Mouse (Mus musculus) midbrain, embryonic 10.5 days (tissue): ENCODE results near the gene Gclm. TPM values are rescaled to one million over a fixed set of nuclear protein-coding genes. Genes with fewer than 3 reads are reported as not detected.
"Not testable (repeated sequence)": the region's sequence is repeated elsewhere in the genome, so short reads cannot be mapped to it uniquely, and the experiment has no call there.

Source experiments
- DNase-seq: peaks from one replicate; pipeline ENCODE4 v3.0.0-alpha.2; 2017; ENCODE audit warnings: low spot score
- H3K27ac ChIP-seq: fragments of 300-500 bp; sonication (generic); replicated peaks from 2 replicates; pipeline ENCODE4 v1.5.1; 2016; ENCODE audit warnings: mild to moderate bottlenecking
- H3K27me3 ChIP-seq: fragments of 300-500 bp; sonication (generic); 2 replicates; pipeline ENCODE4 v1.6.1; 2016; ENCODE audit warnings: low read depth, mild to moderate bottlenecking; ENCODE audit not compliant: poor library complexity, severe bottlenecking
- H3K36me3 ChIP-seq: fragments of 300-500 bp; sonication (generic); 2 replicates; pipeline ENCODE4 v1.6.1; 2016; ENCODE audit warnings: mild to moderate bottlenecking, moderate library complexity
- H3K4me1 ChIP-seq: fragments of 300-500 bp; sonication (generic); 2 replicates; pipeline ENCODE4 v1.6.1; 2016
- H3K4me3 ChIP-seq: fragments of 300-500 bp; sonication (generic); 2 replicates; pipeline ENCODE4 v1.5.1; 2016; ENCODE audit warnings: mild to moderate bottlenecking, moderate library complexity
- H3K9me3 ChIP-seq: fragments of 300-500 bp; sonication (generic); replicated peaks from 2 replicates; pipeline ENCODE4 v1.6.1; 2016; ENCODE audit warnings: mild to moderate bottlenecking
- WGBS: fragments of 180-500 bp; shearing (Covaris S2); methylation state at CpG from one replicate; pipeline ENCODE4 v1.1.7; 2016; 5-methylcytosine and 5-hydroxymethylcytosine counted together
- polyA plus RNA-seq: library from polyadenylated mRNA; unstranded; fragments of >200 nt; fragmentation: Nextera tagmentation; extraction: Ambion mirVana; gene quantifications from 2 replicates; pipeline ENCODE4 v1.2.1, GENCODE M21; 2016

Gclm gene
- polyA plus RNA-seq, 1 experiment from 2014 or later: 52.5 TPM

GRCm38 (mm10) chr3:122208296-122209225 lies 36.8 kb upstream of the Gclm start:
- Histone ChIP-seq H3K4me3 (no peak overlapping the region), H3K9me3 (no peaks in the 10 kb centered on the region), H3K27me3 (no peaks in the 10 kb centered on the region), H3K4me1 (peaks cover 12% of the 10 kb centered on the region; the same call in 1 of the 2 replicates), H3K27ac (no peak overlapping the region), H3K36me3 (no peaks in the 10 kb centered on the region)
- 90% methylated on average over 15 of the region's 15 CpGs for WGBS
- no peak for DNase-seq

GRCm38 (mm10) chr3:122209511-122209910 lies 35.8 kb upstream of the Gclm start:
- H3K4me3 ChIP-seq: no peak overlapping the region
- no peaks in the 10 kb centered on the region for H3K36me3 ChIP-seq
- 90% methylated on average over 11 of the region's 11 CpGs for WGBS
- H3K4me1 ChIP-seq: peaks cover 9% of the 10 kb centered on the region; the same call in 1 of the 2 replicates
- H3K27ac ChIP-seq: no peak overlapping the region
- no peaks in the 10 kb centered on the region for H3K27me3 ChIP-seq
- DNase-seq: no peak
- no peaks in the 10 kb centered on the region for H3K9me3 ChIP-seq

- DNase-seq: no peak
- Histone ChIP-seq H3K36me3 (no peaks in the 10 kb centered on the region), H3K9me3 (no peaks in the 10 kb centered on the region), H3K4me3 (no peak overlapping the region), H3K27me3 (no peaks in the 10 kb centered on the region), H3K4me1 (peaks cover 9% of the 10 kb centered on the region; the same call in 1 of the 2 replicates), H3K27ac (no peak overlapping the region)
- 73% methylated on average over 5 of the region's 5 CpGs for WGBS
These were observed 34.9 kb upstream of the Gclm start for GRCm38 (mm10) chr3:122210434-122210833.

GRCm38 (mm10) chr3:122210846-122211245 lies 34.5 kb upstream of the Gclm start:
- H3K36me3 ChIP-seq: no peaks in the 10 kb centered on the region
- no peak for DNase-seq
- WGBS: 94% methylated on average over 7 of the region's 7 CpGs
- H3K4me3 ChIP-seq: no peak overlapping the region
- peaks cover 9% of the 10 kb centered on the region; the same call in 1 of the 2 replicates for H3K4me1 ChIP-seq
- H3K9me3 ChIP-seq: no peaks in the 10 kb centered on the region
- H3K27me3 ChIP-seq: no peaks in the 10 kb centered on the region
- no peak overlapping the region for H3K27ac ChIP-seq

- Histone ChIP-seq H3K4me3 (no peak overlapping the region), H3K36me3 (no peaks in the 10 kb centered on the region), H3K9me3 (no peaks in the 10 kb centered on the region), H3K4me1 (peaks cover 4% of the 10 kb centered on the region; the same call in 1 of the 2 replicates), H3K27me3 (no peaks in the 10 kb centered on the region), H3K27ac (no peak overlapping the region)
- WGBS: 82% methylated on average over 13 of the region's 13 CpGs
- DNase-seq: no peak
These were observed 33.8 kb upstream of the Gclm start for GRCm38 (mm10) chr3:122211446-122212125.

- DNase-seq: no peak
- 86% methylated on average over 3 of the region's 3 CpGs for WGBS
- H3K9me3 ChIP-seq: no peaks in the 10 kb centered on the region
- H3K36me3 ChIP-seq: no peaks in the 10 kb centered on the region
- no peak overlapping the region for H3K27ac ChIP-seq
- H3K27me3 ChIP-seq: no peaks in the 10 kb centered on the region
- H3K4me3 ChIP-seq: no peak overlapping the region
- H3K4me1 ChIP-seq: no peaks in the 10 kb centered on the region
These were observed 23.9 kb upstream of the Gclm start for GRCm38 (mm10) chr3:122221240-122222036.

GRCm38 (mm10) chr3:122226972-122227371 lies 18.4 kb upstream of the Gclm start:
- DNase-seq: not testable (repeated sequence)
- 83% methylated on average over 6 of the region's 6 CpGs for WGBS

GRCm38 (mm10) chr3:122235772-122236171 lies 9.6 kb upstream of the Gclm start:
- Histone ChIP-seq H3K4me3 (no peak overlapping the region), H3K27me3 (no peaks in the 10 kb centered on the region), H3K9me3 (no peaks in the 10 kb centered on the region), H3K27ac (no peak overlapping the region), H3K36me3 (no peaks in the 10 kb centered on the region), H3K4me1 (no peaks in the 10 kb centered on the region)
- DNase-seq: no peak
- WGBS: 84% methylated on average over 1 of the region's 1 CpGs

More at GRCm38 (mm10) chr3:122226972-122227371, 18.4 kb upstream of the Gclm start:
- H3K4me3 ChIP-seq, H3K9me3 ChIP-seq, H3K36me3 ChIP-seq, H3K27ac ChIP-seq, H3K27me3 ChIP-seq, H3K4me1 ChIP-seq: not testable (repeated sequence)

GRCm38 (mm10) chr3:122242876-122243275 lies 2.5 kb upstream of the Gclm start:
- Histone ChIP-seq H3K27me3 (no peaks in the 10 kb centered on the region; the same call in 1 of the 2 replicates), H3K36me3 (no peaks in the 10 kb centered on the region), H3K9me3 (no peaks in the 10 kb centered on the region), H3K4me1 (peaks cover 46% of the 10 kb centered on the region), H3K4me3 (no peak overlapping the region), H3K27ac (no peak overlapping the region)
- WGBS: 49% methylated on average over 6 of the region's 6 CpGs
- no peak for DNase-seq

- Histone ChIP-seq H3K36me3 (no peaks in the 10 kb centered on the region), H3K27me3 (no peaks in the 10 kb centered on the region; the same call in 1 of the 2 replicates), H3K4me3 (no peak overlapping the region), H3K4me1 (peaks cover 47% of the 10 kb centered on the region), H3K27ac (peak overlapping the region; percentile 57; the same call in 1 of the 2 replicates), H3K9me3 (no peaks in the 10 kb centered on the region)
- no peak for DNase-seq
- WGBS: 48% methylated on average over 14 of the region's 14 CpGs
These were observed 1.8 kb upstream of the Gclm start for GRCm38 (mm10) chr3:122243416-122244167.

- Histone ChIP-seq H3K27me3 (no peaks in the 10 kb centered on the region; the same call in 1 of the 2 replicates), H3K4me3 (peak overlapping the region; percentile 87), H3K4me1 (peaks cover 47% of the 10 kb centered on the region), H3K27ac (peak overlapping the region; percentile 78), H3K36me3 (no peaks in the 10 kb centered on the region), H3K9me3 (no peaks in the 10 kb centered on the region)
- no peak for DNase-seq
- WGBS: 57% methylated on average over 6 of the region's 6 CpGs
These were observed 598 bp upstream of the Gclm start for GRCm38 (mm10) chr3:122244759-122245158.
